Mouse (Mus musculus) embryo, embryonic 10.5 days (tissue): Measurements from ENCODE around the gene Col1a1.

ENCODE experiments used
- DNase-seq: peaks from one replicate; pipeline ENCODE4 v3.0.0-alpha.2; 2015; ENCODE audit warnings: low spot score

Col1a1 gene

DNA sequence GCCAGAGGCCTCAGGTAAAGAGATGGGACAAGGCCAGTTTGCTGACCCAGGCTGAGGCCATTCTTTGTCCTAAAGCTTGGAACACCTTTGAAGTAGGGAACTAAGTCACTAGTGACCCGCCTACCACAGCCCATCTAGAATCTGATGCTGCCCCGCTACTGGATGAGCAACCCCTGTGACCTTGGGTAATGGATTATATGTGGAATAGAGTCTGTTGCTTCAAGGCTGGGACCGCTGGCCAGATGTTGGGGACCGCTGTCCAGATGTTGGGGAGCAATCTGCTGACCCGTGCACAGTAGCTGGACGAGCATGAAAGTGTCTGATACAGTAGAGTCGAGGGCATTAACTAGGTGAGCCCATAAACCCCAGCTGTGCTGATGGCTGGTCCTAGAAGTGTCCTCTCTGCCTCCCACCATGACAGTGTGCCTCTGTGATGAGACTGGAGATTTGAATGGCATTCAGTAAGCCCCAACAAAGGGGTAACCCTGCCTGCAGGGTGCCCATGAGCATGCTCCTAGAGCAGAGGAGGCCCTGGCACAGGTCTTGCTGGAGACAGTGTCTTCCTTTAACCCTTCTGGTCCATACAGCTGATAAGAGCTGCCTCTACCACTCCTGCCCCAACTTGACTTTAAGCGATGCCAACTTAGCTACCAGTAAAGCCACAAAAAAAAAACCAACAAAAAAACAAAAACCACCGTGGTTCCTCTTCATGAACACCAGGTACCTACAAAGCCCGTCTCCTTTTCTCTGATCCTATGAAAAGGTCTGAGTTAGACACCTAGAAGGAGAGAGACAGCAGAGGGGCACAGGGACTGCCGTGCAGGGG, 59.1 kb downstream of the Col1a1 start:
- DNase-seq = no peak

DNA sequence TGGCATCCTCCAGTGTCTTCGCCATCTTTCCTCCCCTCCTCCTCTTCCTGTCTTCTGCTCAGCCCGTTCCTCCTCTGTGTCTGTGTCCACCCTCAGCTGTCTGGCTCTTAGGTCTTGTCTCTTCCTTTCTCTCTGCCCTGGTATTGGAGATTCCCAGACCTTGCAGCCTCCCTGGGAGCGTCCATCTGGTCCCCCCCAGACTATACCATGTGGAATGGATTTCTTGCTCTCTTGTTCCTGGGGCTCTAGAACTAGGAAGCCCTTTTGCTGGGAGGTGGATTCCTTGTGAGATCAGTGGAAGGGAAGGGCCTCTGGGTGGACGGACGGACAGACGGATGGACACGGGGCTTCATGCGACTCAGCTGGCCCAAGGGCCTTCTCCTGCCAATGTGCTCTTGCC, 60.1 kb downstream of the Col1a1 start:
- DNase-seq = no peak

DNA sequence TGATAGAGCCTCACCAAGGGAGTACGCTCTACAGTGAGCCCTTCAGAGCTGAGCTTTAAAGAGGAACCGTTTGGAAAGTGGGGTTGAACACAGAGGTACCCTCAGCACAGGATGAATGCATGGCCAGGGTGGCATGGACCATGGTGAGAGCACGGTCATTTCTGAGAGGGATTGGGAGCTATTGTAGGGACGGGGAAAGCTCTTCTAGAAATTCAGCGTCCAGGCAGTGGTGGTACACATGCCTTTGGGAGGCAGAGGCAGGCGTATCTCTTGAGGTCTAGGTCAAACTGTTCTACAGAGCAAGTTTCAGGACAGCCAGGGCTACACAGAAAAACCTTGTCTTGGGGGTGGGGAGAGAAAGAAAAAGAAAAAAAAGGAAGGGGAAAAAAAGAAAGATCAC, 61.0 kb downstream of the Col1a1 start:
- no peak for DNase-seq

DNA sequence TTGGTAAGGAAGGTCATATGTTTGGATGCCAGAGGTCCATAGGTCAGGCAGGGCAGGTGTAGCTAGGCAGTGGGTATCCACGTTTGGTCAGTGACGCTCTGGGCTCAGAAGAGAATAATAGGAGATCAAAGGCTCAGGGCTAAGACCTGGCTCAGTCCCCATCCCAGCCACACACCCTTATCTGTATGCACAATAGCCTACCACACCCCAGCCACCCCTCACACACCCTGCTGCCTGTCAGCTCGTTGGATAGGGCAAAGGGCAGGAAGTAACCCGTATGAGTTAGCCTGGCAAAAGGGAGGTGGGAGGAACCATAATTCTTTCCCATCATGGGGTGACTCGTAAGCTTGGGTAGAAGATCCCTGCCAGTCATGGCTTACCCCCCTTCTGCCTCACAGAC, 61.6 kb downstream of the Col1a1 start:
- no peak for DNase-seq

DNA sequence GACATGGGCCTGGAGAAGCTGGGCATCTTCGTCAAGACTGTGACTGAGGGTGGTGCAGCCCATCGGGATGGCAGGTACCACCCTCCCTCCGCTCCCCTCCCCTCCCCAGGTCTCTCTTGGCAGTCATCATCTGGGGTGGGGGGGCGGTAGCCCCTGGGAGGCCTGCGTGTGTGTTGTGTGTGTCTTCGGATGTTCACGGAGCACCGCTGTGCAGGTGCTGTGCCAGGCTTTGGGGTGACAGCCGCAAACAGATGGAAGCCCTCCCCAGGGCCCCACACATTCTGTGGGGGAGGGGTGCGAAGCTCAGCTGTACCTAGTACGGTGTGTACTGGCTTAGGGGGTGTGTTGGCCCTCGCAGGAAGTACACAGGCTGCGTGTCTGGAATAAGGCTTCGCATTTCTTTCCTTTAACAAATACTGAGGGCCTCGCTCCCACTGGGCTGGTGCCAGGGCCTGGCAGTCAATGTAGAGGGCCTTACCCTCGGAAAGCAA, 62.1 kb downstream of the Col1a1 start:
- no peak for DNase-seq

DNA sequence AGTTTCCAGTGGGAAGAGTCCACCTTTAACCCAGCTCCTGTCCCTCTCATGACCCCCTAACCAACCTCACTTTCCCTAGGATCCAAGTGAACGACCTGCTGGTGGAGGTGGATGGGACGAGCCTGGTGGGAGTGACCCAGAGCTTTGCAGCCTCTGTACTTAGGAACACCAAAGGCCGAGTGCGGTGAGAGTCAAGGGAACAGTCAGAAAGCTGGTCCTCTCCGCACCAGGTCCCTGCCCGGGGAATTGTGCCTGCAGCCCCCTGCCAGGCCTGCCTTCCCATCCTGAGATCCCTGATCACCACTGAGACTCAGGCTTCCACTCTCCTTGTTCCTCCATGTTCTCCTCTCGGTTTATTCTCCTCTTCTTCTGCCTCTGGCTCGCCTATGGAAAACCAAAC, 64.1 kb downstream of the Col1a1 start:
- no peak for DNase-seq

DNA sequence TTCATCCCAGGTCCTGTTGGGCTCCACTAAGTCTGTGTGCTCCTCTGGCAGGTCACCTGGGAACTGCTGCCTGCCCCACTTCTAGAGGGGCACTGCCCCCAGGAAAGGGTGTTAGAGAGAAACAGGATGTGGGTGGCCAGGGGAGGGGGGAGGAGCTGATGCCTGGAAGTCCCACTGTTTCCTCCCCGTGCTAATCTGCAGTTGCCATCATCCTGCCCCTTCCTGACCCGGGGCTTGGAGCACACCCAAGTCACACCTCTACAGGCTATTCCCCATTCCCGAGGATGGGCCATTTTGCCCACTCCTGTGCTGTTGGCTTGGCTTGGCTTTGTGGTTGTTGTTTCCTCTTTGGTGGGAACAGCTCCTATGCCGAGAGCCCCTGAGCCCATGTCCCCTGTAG, 64.5 kb downstream of the Col1a1 start:
- no peak for DNase-seq

DNA sequence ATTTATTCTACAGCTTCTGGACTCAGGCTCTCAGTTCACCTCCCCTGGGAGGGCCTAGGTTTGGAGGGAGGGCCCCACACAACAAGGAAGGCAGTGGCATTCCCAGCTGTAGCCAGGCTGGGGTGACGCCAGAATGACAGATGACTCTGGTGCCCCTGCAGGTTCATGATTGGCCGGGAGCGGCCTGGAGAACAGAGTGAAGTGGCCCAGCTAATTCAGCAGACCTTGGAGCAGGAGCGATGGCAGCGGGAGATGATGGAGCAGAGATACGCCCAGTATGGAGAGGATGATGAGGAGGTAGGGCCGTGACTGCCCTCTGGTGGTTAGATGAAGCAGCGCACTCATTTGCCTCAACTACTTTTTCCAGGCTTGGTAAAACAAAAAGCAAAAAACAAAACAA, 65.0 kb downstream of the Col1a1 start:
- peak; percentile 87 for DNase-seq

DNA sequence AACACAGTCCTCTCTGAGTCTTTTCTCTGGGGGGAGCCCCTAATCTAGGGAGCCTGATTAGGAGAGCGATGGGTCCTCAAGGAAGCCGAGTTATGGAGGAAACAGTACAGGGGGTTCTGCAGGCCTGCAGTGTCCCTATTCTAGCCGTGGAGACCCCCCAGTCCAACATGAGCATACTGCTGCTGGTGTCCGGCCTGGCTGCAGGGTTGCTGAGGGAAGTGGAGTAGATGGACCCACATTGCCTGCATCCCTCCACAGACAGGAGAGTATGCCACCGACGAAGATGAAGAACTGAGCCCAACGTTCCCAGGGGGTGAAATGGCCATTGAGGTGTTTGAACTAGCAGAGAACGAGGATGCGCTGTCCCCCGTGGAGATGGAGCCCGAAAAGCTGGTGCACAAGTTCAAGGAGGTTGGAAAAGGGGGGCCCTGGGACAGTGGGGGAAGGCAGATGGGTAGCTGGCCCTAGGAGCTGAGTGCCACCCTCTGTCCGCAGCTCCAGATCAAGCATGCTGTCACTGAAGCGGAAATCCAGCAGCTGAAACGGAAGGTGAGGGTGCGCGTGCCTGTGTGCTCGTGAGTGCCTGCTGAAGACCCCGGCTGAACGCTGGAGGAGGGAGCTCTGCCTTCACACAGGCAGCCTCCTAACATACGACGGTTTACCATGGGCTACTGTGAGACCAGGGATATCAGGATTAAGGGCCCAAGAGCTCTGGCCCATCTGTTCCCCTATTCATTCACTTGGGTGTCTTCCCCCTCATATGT, 65.7 kb downstream of the Col1a1 start:
- DNase-seq = no peak
